Comparison of ENCODE assay signal across 24 mouse cellular contexts in genomic region chr14:60388332-60388731, GRCm38 (mm10). TPM values are rescaled to one million over a fixed set of nuclear protein-coding genes. Genes with fewer than 3 reads are reported as not detected.
DNase-seq lines count a peak whose midpoint lies in the region; ATAC-seq and TF ChIP-seq lines count a peak whose summit lies in the region.
"Had no signal": no experiment of that assay in that cellular context is flagged by ENCODE, and none has a peak within 500 bp of the region (broad histone marks: within the 10 kb centered on the region; RNA-seq: fewer than 3 reads in every experiment).

No protein-coding gene starts in this region.

- no peaks in the 10 kb centered on the region for H3K27me3 ChIP-seq in liver, adult 2 months (ENCODE audit: control insufficient read depth, insufficient read depth, low read length)
- no peaks in the 10 kb centered on the region for H3K27me3 ChIP-seq in liver, embryonic 11.5 days (replicated peaks; ENCODE audit: control insufficient read depth, insufficient read depth, low read length)
- H3K27me3 ChIP-seq in liver, embryonic 13.5 days = no peaks in the 10 kb centered on the region
- H3K27me3 ChIP-seq in liver, embryonic 16.5 days (ENCODE audit: control insufficient read depth, insufficient read depth, low read depth, low read length) = no peaks in the 10 kb centered on the region
- H3K27me3 ChIP-seq: CH12.LX; embryonic facial prominence, embryonic 12.5 days; forebrain, embryonic 13.5 days; forebrain, embryonic 15.5 days; Patski had no signal

- intact Hi-C loops in left cerebral cortex, adult 2 months (cut with DNase I) = no loop called here

- H3K4me2 ChIP-seq in liver, embryonic 11.5 days = no peak overlapping the region
- H3K4me2 ChIP-seq in liver, embryonic 13.5 days = no peak overlapping the region
- no peak overlapping the region for H3K4me2 ChIP-seq in liver, embryonic 16.5 days (ENCODE audit: low read depth, low read length)
- H3K4me2 ChIP-seq: embryonic facial prominence, embryonic 12.5 days; forebrain, embryonic 15.5 days had no signal

- H3K4me1 ChIP-seq in liver, adult 2 months (ENCODE audit: control insufficient read depth, insufficient read depth, low read length) = peaks cover 10% of the 10 kb centered on the region
- no peaks in the 10 kb centered on the region; the same call in 1 of the 2 replicates for H3K4me1 ChIP-seq in liver, embryonic 11.5 days (replicated peaks; ENCODE audit: control insufficient read depth, insufficient read depth, low read length)
- H3K4me1 ChIP-seq in liver, embryonic 13.5 days (replicated peaks) = no peaks in the 10 kb centered on the region
- no peaks in the 10 kb centered on the region; the same call in 1 of the 2 replicates for H3K4me1 ChIP-seq in liver, embryonic 16.5 days (ENCODE audit: control insufficient read depth, low read depth, low read length)
- H3K4me1 ChIP-seq: embryonic facial prominence, embryonic 12.5 days had no signal

- no peak overlapping the region for H3K4me3 ChIP-seq in liver, adult 2 months (ENCODE audit: insufficient read depth, low read depth, low read length)
- no peak overlapping the region for H3K4me3 ChIP-seq in liver, embryonic 11.5 days (ENCODE audit: low read depth, low read length)
- no peak overlapping the region for H3K4me3 ChIP-seq in liver, embryonic 13.5 days (replicated peaks)
- no peak overlapping the region for H3K4me3 ChIP-seq in liver, embryonic 16.5 days (ENCODE audit: low read depth, low read length)
- H3K4me3 ChIP-seq in left cerebral cortex, adult 2 months = no peak overlapping the region
- H3K4me3 ChIP-seq: embryonic facial prominence, embryonic 10.5 days; embryonic facial prominence, embryonic 12.5 days; forebrain, embryonic 13.5 days; forebrain, embryonic 15.5 days had no signal

- no peak for ATAC-seq in liver, embryonic 11.5 days (replicated peaks; ENCODE audit: low FRiP score)
- peak; percentile 55; the same call in 1 of the 2 replicates for ATAC-seq in liver, embryonic 13.5 days (ENCODE audit: low read depth)
- ATAC-seq in liver, embryonic 16.5 days (ENCODE audit: low read depth) = peak; percentile 72
- ATAC-seq: activated CD4-positive, CD25-positive, alpha-beta regulatory T cell, adult 4 months; CD4-positive, CD25-positive, alpha-beta regulatory T cell, adult 4 months; forebrain, embryonic 13.5 days; forebrain, embryonic 15.5 days; Patski had no signal

- H3K36me3 ChIP-seq in liver, adult 2 months (ENCODE audit: control insufficient read depth, insufficient read depth, low read length) = no peaks in the 10 kb centered on the region
- no peaks in the 10 kb centered on the region for H3K36me3 ChIP-seq in liver, embryonic 11.5 days (ENCODE audit: control insufficient read depth, insufficient read depth, low read length)
- no peaks in the 10 kb centered on the region for H3K36me3 ChIP-seq in liver, embryonic 13.5 days
- no peaks in the 10 kb centered on the region for H3K36me3 ChIP-seq in liver, embryonic 16.5 days (ENCODE audit: control insufficient read depth, insufficient read depth)
- H3K36me3 ChIP-seq: embryonic facial prominence, embryonic 10.5 days; embryonic facial prominence, embryonic 12.5 days; forebrain, embryonic 15.5 days; G1E had no signal

- H3K27ac ChIP-seq in liver, adult 2 months (replicated peaks; ENCODE audit: insufficient read depth, low read depth, low read length) = peak overlapping the region; percentile 41
- H3K27ac ChIP-seq in liver, embryonic 11.5 days (ENCODE audit: low read depth, low read length) = no peak overlapping the region
- no peak overlapping the region for H3K27ac ChIP-seq in liver, embryonic 13.5 days
- 0 out of 2 replicates have a peak overlapping the region, but pooled peaks have one; percentile 7 for H3K27ac ChIP-seq in liver, embryonic 16.5 days (ENCODE audit: low read length)
- no peak overlapping the region for H3K27ac ChIP-seq in left cerebral cortex, adult 2 months
- H3K27ac ChIP-seq: embryonic facial prominence, embryonic 10.5 days; embryonic facial prominence, embryonic 12.5 days; forebrain, embryonic 13.5 days; forebrain, embryonic 15.5 days had no signal

- no peak for TF ChIP-seq POLR2A in liver, adult 2 months (IDR thresholded peaks at IDR 0.05; ENCODE audit: extremely low read depth, insufficient read depth, low read length)

- H3K9me3 ChIP-seq in liver, embryonic 11.5 days (ENCODE audit: control insufficient read depth, low read length) = no peaks in the 10 kb centered on the region
- no peaks in the 10 kb centered on the region for H3K9me3 ChIP-seq in liver, embryonic 13.5 days (replicated peaks)
- H3K9me3 ChIP-seq in liver, embryonic 16.5 days (replicated peaks; ENCODE audit: control insufficient read depth, low read length) = no peaks in the 10 kb centered on the region
- H3K9me3 ChIP-seq: embryonic facial prominence, embryonic 10.5 days; embryonic facial prominence, embryonic 12.5 days; forebrain, embryonic 13.5 days; forebrain, embryonic 15.5 days; G1E had no signal

- H3K9ac ChIP-seq in liver, adult 2 months (ENCODE audit: low read depth, low read length) = no peak overlapping the region
- H3K9ac ChIP-seq in liver, embryonic 11.5 days (ENCODE audit: low read depth, low read length) = no peak overlapping the region
- no peak overlapping the region for H3K9ac ChIP-seq in liver, embryonic 13.5 days
- no peak overlapping the region for H3K9ac ChIP-seq in liver, embryonic 16.5 days (ENCODE audit: low read depth, low read length)
- H3K9ac ChIP-seq: embryonic facial prominence, embryonic 12.5 days; forebrain, embryonic 13.5 days; forebrain, embryonic 15.5 days had no signal

- no peaks in the 10 kb centered on the region for H3K79me2 ChIP-seq in liver, adult 2 months (ENCODE audit: control insufficient read depth, insufficient read depth, low read length)

- peak; percentile 92 for DNase-seq in liver, adult 2 months (ENCODE audit: extremely low read depth, low read depth, low spot score)
- DNase-seq in liver, embryonic 11.5 days (ENCODE audit: low spot score) = no peak
- DNase-seq in liver, embryonic 13.5 days = no peak
- no peak for DNase-seq in urinary bladder, postnatal 25 days (ENCODE audit: low spot score)
- no peak for DNase-seq in left cerebral cortex, adult 2 months (ENCODE audit: extremely low spot score in 1 of 2, low spot score in 2 of 2)
- DNase-seq: adrenal gland, adult 8-10 months; adrenal gland, postnatal 14 days; adrenal gland, postnatal 36 days; B cell, adult 2 months; cerebellum, adult 11-12 months; cerebellum, adult 2 months; cerebellum, adult 9-10 months; cerebellum, postnatal 10 days; cerebellum, postnatal 25 days had no signal

- 26% methylated on average over 2 of the region's 2 CpGs for WGBS in liver, adult 2 months
- WGBS in liver, embryonic 11.5 days = 59% methylated on average over 2 of the region's 2 CpGs
- 55% methylated on average over 2 of the region's 2 CpGs for WGBS in liver, embryonic 13.5 days (ENCODE audit: insufficient replicate concordance)
- WGBS in liver, embryonic 16.5 days (ENCODE audit: insufficient replicate concordance) = 37% methylated on average over 2 of the region's 2 CpGs

- TF ChIP-seq CTCF in liver, adult 2 months (IDR thresholded peaks at IDR 0.05; ENCODE audit: low read depth, low read length) = no peak
- no peak for TF ChIP-seq CTCF in left cerebral cortex, adult 2 months (IDR thresholded peaks at IDR 0.05)

RNA-seq across cellular contexts. Expression of gene Amer2, which starts 15.3 kb away (rescaled TPM):
- total RNA-seq in liver, adult 2 months (2014; rRNA removed) = 0.28 and 0.34 TPM in 2 replicates
- polyA plus RNA-seq in liver, adult 2 months (2012; rRNA removed) = 0.16 and 0.24 TPM in 2 replicates
- 0.43 and 0.55 TPM in 2 replicates for polyA plus RNA-seq in liver, embryonic 11.5 days (2014; fragmentation: Nextera tagmentation; extraction: Ambion mirVana)
- 0.22 and 0.24 TPM in 2 replicates for polyA plus RNA-seq in liver, embryonic 13.5 days (2015; fragmentation: Nextera tagmentation; extraction: Ambion mirVana)
- 0.34 and 0.36 TPM in 2 replicates for polyA plus RNA-seq in liver, embryonic 16.5 days (2015; fragmentation: Nextera tagmentation; extraction: Ambion mirVana)
- total RNA-seq in left cerebral cortex, adult 2 months (2021) = 10 to 100 TPM; 40.6 to 45.6 TPM
- total RNA-seq: CH12.LX had no signal
- polyA plus RNA-seq: activated CD4-positive, CD25-positive, alpha-beta regulatory T cell, adult 4 months; CD4-positive, CD25-positive, alpha-beta regulatory T cell, adult 4 months; G1E had no signal

Comparison
In these comparisons a context has a peak if more than half of its experiments do, and no peak if none do; other contexts are left out.
1. H3K27ac ChIP-seq: peak in liver, adult 2 months (single experiment) and liver, embryonic 16.5 days (single experiment); none in liver, embryonic 11.5 days (single experiment), liver, embryonic 13.5 days (single experiment) and left cerebral cortex, adult 2 months (single experiment).